Mouse (Mus musculus): Measurements from ENCODE around the gene Cbfa2t2.

The Cbfa2t2 gene

DNA sequence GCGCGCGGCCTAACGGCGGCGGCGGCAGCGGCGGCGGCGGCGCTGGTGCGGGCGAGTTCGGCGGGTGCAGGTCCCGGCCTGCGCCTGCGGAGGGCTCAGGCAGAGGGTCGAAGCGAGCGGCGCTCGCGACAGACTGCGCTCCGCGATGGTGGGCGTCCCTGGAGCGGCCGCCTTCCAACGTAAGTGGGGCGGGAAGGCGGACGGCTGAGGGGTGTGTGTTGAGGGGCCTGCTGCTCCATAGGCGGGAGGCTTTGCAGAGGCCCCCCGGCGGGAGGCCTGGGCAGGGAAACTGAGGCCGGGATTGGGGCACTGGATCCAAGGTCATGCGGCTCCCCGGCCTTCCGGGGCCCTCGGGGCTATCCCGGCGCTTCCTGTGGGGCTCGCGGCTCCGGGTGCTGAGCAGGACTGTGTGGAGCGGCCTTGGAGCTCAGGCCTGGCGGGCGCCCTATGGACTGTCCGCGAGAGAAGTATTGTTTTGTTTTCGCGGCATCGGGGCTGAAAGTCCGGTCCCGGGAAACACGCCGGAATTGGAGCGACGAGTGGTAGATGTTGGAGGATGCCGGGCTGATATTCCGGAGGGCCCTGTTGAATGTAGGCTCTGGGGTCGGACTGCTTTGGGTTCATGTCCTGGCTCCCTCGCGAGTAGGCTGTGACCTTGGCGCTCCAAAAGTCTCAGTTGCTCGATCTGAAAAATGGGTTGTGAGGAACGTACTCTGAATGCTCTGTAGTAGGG, at the start of gene Cbfa2t2:
Gene Cbfa2t2, plus strand, starts transcription at position 24 of the 733 bp plus-strand sequence.
- DNase-seq: peak; percentile 69

GRCm38 (mm10) chr2:154390180-154390964, 45.9 kb upstream of the Cbfa2t2 start:
- DNase-seq: peak; percentile 98

DNA sequence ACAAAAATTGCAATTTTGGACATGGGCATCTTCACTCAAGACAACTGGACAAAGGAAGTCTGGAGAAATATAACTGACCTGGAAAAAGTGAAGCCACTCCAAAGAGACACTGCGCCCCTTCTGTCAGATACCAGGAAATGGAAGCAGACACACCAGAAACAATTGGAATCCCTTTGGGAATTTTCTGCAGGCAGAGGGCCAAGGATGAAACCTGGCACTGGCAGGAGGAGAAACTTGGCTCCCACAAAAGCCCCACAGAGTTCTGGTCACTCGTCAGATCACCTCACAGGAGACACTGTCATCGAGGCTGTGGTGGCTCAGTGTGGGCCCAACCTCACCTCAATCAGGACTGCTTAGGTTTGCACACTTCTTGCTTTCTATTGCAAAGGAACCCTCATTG, 41.7 kb upstream of the Cbfa2t2 start:
- no peak for DNase-seq

GRCm38 (mm10) chr2:154396529-154396928, 39.8 kb upstream of the Cbfa2t2 start:
- DNase-seq: no peak

DNA sequence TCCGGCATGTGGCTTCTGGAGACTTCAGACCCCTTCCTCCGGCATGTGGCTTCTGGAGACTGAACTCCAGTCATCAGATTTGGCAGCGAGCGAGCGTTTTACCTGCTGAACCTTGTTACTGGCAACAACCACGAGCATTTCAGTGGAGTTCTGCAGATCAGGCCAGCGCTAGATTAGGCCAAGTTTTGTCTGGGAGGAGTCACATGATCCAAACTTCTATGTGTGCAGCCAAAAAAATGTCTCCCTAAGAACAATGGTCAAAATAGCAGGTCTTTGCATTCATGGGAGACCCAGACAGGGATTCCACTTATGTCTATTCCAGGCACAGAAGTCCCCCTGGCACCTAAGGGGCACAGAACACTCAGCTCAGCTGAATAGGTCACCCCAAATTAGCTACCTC, 38.0 kb upstream of the Cbfa2t2 start:
- peak; percentile 78 for DNase-seq

GRCm38 (mm10) chr2:154399325-154399724, 37.0 kb upstream of the Cbfa2t2 start:
- no peak for DNase-seq

GRCm38 (mm10) chr2:154401976-154402375, 34.3 kb upstream of the Cbfa2t2 start:
- no peak for DNase-seq

GRCm38 (mm10) chr2:154402811-154403210, 33.5 kb upstream of the Cbfa2t2 start:
- peak; percentile 84 for DNase-seq

- no peak for DNase-seq
These were observed 30.8 kb upstream of the Cbfa2t2 start for GRCm38 (mm10) chr2:154405447-154405994.

DNA sequence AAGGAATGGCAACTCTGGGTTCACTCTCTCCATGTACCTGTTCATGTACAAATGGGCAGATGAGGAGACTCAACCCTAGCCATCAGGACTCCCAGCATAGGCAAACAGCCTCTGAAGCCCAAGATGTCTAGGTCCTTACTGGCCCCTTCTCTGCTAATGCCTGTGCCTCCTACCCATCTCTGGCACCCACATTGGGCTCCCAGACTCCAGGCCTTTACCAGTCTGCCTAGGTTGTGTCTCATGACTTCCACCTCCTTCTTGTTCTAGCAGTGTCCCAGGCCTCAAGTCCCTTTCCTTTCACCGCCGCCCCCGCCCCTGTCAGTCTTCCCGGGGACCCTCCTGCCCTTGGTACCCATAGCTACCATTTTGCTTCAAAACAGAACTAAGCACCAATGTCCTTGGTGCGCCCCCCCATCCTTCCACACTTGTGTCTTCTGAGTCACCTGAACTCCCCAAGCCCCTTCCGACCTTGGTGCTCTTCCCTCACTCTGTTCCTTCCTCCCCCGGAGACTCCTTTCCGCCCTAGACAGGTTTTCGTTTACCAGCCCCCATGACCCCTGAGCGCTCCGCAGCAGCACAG, 29.1 kb upstream of the Cbfa2t2 start:
- no peak for DNase-seq

DNA sequence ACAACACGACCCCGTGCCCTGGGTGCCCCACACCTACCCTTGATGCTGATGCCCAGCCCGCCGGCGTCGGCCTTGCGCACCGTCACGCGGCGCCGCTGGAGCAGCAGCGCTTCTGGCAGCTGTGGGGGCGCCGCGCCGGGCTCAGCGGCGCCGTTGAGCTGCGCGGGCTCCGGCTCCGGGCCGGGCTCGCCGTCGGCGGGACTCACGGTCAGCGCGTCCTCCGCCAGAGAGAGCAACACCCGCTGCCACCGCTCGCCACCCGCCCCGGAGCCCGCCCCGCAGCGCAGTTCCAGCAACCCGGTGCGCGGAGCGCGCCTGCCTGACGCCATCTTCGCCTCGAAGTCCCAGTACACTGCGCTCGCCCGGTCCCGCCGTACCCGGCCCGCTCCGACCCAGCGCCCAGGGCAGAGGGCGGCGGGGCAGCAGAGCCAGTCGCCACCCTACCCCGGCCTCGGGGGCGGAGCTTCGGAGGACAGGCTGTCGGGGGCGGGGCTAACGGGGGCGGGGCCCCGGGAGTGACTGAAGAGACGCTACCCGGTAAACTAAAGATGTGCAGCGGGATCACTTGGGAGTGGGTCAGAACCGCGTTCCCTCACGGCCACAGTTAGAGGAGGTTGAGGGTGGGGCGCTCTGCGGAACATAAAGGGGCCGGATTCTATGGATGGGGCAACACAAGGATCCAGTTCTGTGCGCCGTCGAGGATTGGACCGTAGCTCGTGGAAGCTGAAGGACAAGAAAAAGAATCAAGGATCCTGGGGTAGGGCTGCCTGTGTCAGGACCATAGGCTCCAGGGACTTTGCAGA, 28.4 kb upstream of the Cbfa2t2 start, which contains the start of gene Snta1:
Gene Snta1, minus strand, starts transcription at position 457 of the 803 bp plus-strand sequence.
- peak; percentile 94 for DNase-seq

- DNase-seq: no peak
These were observed 25.9 kb upstream of the Cbfa2t2 start for GRCm38 (mm10) chr2:154410355-154410754.

- DNase-seq: peak; percentile 73
These were observed 24.1 kb upstream of the Cbfa2t2 start for GRCm38 (mm10) chr2:154412018-154412666.

DNA sequence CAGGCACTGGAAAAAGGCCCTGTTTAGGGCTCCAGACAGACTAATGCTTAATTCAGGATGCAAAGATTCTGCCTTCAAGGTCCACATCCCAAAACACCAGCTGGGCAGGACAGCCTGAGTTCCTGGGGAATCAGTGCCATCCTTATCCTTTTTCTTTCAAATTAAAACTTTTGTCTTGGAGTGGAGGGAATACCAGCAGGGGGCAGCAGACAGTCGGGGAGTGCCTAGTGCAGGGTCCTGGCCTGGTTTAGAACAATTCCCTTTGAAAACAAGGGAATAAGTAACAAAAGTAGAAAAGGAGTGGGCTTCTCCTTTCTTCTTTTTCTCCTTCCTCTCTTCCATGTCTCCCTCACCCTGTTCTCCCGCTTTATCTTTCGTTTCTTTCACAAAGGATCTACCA, 19.2 kb upstream of the Cbfa2t2 start:
- peak; percentile 71 for DNase-seq

DNA sequence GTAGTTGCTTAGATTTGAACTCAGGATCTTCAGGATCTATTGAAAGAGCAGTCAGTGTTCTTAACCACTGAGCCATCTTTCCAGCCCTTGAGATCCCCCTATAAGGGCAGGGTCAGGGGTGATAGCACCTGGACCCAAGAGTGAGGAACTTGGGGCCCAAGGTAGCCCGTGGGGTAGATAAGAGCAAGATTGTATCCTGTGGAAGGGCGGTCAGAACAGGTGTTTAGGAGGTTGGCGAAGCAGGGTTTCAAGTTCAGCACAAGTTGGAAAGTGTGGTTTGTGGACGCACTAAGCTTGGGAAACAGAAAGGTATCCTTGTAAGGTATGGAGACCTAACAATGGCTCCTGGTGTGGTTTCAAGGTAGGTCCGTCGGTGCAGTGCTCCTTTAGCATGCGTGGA, 18.3 kb upstream of the Cbfa2t2 start:
- no peak for DNase-seq

DNA sequence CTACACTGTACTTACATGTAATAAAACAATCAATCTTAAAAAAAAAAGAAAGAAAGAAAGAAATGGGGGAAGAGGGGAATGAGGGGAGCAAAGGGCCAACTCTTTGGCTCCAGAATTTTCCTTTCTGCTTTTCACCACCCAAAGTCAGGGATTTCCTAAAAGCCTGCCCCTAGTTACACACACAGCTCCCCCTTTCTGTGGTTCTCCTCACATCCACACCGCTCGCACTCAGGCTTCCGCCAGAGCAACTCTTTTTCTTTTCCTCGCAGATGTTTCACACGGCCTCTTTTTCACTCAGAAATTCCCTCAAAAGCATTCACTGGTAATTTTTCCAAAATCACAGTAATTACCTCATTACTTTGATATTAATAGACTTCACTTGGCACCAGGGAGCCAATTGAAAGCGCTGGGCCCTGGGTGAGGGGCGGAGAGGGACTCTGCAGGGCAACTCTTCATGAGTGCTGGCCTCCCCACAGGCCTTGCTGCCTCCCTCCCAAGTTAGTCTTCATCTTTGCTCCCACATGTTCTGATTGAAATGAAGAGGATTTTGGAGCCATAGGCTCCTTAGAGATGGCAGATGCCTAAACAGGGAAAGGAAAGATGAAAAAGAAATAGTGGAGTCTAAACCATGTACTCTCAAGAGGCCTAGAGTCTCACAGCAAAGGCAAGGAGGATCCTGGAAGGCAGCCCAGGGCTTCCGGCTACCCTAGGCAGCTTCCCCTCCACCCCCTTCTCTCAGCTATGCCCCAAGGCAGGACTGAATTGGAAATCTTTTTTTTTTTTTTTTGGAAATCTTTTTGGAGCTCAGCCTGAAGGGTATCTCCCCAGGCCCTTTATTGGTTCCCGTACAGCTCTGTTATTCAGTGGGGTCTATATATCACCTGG, 16.4 kb upstream of the Cbfa2t2 start:
- no peak for DNase-seq

DNA sequence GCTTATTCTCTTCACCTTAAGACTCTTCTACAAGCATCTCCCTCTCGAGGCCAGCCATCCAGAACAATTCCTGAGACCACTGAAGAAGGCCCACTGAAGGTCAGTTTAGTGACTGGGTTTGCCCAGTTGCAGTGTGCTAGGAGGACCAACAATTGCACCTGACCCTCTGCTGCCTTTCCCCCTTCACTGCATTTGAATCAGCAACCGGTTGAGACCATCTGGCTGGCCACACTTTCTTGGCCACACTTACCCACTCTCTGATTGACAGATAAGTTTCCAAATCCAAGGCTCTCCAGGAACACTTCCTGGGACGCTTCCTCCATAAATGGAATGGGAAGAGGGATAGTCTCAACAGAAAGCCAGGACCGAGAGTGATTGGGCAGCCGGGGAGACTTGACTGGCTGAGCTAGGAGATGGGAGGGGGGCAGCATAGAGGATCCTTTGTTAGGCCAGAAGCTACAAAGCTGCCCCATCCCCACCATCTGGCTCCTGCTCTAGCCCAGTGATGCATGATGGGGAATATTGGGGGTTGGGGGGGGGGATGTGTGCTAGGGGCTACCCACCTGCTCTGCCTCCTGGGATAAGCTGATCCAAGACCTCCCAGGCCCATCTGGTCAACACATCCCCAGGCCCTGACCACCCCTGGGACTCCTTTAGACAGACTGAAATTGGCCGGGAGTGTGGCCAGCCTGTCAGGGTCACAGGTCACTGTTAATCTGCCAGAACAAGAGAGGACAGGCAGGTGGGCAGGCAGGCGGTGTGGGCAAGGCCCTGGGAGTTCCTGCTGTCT, 15.1 kb upstream of the Cbfa2t2 start:
- no peak for DNase-seq

DNA sequence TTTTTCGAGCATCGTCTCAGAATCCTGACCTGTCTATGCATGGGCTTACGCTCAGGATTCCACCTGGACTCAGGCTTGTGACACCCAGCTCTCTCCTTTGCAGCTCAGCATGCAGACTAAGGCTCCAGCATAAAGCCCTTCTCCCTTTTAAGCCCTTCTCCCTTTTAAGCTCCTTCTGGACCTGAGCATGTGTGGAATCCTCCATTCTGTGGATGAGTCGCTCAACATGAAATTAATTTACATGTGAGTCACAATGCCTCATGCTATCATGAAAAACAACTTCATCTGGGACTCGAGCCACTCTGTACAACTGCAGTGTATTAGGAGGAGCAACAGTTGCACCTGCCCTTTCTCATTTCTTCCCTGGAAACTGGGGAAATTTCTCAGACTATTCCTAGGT, 14.1 kb upstream of the Cbfa2t2 start:
- DNase-seq: no peak

DNA sequence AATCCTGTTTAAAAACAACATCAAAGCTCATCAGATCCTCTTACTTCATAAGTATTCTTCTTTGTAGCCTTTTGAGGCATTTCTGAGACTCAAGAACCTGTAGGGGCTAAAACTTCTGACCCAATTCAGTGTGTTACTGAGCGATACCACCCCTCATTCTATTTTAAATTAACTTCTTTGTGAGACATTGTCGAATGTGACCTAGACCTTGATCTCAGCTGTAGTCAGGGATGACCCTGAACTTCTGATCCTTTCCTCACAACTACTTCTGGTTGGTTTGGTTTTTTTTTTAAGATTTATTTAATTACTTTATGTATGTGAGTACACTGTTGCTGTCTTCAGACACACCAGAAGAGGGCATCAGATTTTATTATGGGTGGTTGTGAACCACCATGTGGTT, 12.7 kb upstream of the Cbfa2t2 start:
- no peak for DNase-seq

GRCm38 (mm10) chr2:154425522-154425921, 10.8 kb upstream of the Cbfa2t2 start:
- no peak for DNase-seq
